Mouse (Mus musculus): ENCODE measurements at regions not wholly inside any gene's neighbourhood (a gene's known extent, or its start where the extent isn't known, plus 50 kb on each side); places are given as distances from the start of the nearest gene placed in this dataset.

- intact Hi-C loops (cut with DNase I) = no loop called here
Measured at GRCm38 (mm10) chr11:20968341-20968740, 122.8 kb upstream of the Peli1 start.

GRCm38 (mm10) chr11:20973141-20973540 is 118.0 kb upstream of the Peli1 start:
- DNase-seq (ENCODE audit: low spot score) = no peak
- intact Hi-C loops (cut with DNase I) = no loop called here

More at GRCm38 (mm10) chr11:20968341-20968740, 122.8 kb upstream of the Peli1 start:
- DNase-seq (ENCODE audit: low spot score) = no peak

- intact Hi-C loops (cut with DNase I) = no loop called here
- no peak for DNase-seq (ENCODE audit: low spot score)
Measured at GRCm38 (mm10) chr11:20981588-20981987, 109.5 kb upstream of the Peli1 start.

GRCm38 (mm10) chr11:20982010-20982409 is 109.1 kb upstream of the Peli1 start:
- intact Hi-C loops (cut with DNase I) = no loop called here
- DNase-seq (ENCODE audit: low spot score) = no peak

GRCm38 (mm10) chr11:20982500-20982899 is 108.6 kb upstream of the Peli1 start:
- intact Hi-C loops (cut with DNase I) = no loop called here
- DNase-seq (ENCODE audit: low spot score) = no peak

DNA sequence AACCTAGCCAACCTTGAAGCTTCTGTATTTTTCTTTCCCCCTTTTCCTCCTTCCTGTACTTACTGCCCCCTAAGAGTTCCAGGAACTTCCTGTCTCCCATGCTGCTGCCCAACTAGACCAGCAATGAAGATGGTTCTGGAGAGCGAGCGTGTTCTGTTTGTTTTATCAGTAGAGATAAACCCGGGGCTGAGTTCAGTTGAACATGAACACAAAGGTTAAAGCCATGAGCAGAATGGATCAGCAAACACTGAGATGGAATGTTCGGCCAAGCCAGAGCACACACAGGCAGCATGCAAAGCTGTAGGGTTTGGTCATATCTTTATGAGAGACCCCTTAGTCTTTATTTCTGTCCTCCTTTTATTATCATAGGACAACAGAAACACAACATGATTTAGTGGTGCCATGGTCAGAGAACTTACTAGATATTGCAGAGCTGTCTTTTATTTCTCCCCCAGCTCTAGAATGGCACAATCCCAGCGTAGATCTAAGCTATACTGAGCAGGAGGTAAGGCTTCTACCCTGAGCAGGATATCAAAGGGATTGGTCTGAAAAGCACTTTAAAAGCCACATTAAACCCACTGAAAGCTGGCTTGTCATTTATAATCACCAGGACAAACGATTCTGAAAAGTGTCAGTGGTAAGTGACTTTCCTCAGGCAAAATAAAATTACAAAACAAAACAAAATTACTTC is 105.9 kb upstream of the Peli1 start:
- intact Hi-C loops (cut with DNase I) = no loop called here
- no peak for DNase-seq (ENCODE audit: low spot score)

GRCm38 (mm10) chr11:20985771-20986170 is 105.3 kb upstream of the Peli1 start:
- DNase-seq (ENCODE audit: low spot score) = no peak
- intact Hi-C loops (cut with DNase I) = no loop called here

- DNase-seq (ENCODE audit: low spot score) = no peak
- intact Hi-C loops (cut with DNase I) = no loop called here
Measured at GRCm38 (mm10) chr11:20987171-20987815, 103.8 kb upstream of the Peli1 start.

GRCm38 (mm10) chr11:20987841-20988251 is 103.2 kb upstream of the Peli1 start:
- intact Hi-C loops (cut with DNase I) = no loop called here
- DNase-seq (ENCODE audit: low spot score) = no peak

GRCm38 (mm10) chr11:20988871-20989270 is 102.2 kb upstream of the Peli1 start:
- no peak for DNase-seq (ENCODE audit: low spot score)
- intact Hi-C loops (cut with DNase I) = no loop called here

DNA sequence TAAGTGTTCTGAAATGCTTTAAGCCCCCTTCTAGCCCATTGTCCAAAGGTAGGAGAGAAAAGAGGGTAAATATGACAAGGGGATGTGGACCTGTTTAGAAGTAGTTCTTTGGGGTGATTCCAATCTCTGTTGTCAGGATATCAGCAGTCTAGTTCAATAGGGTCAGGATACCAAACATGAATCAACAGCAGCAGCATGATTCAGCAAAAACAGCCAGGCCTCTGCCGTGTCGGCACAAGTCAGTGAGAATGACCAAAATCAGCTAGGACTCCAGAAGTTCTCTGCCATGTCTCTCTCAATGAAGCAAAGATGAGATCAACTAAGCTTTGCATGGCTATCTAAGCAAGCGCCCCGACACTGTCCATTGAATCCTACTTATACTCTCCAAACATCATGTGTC is 97.5 kb upstream of the Peli1 start:
- intact Hi-C loops (cut with DNase I) = no loop called here
- DNase-seq (ENCODE audit: low spot score) = no peak

GRCm38 (mm10) chr11:21001400-21001799 is 89.7 kb upstream of the Peli1 start:
- intact Hi-C loops (cut with DNase I) = no loop called here
- no peak for DNase-seq (ENCODE audit: low spot score)

DNA sequence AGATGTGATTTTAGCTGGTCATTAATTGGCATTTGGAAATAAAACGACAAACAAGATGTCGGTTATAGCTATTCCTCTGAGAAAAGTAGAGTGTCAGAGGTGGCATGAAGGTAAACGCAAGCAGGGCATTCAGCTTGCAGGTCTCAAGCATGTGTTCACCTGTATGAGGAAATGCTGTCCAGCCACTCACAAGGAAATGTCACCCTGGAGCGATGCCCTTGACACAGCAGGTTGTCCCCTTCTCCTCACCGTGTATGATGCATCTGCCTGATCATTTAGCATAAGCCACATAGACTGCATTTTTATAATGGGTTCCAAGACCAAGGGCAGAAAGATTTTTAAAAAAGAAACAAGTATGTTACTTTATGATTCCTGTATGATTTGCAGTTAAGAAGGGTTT is 83.9 kb upstream of the Peli1 start:
- no peak for DNase-seq (ENCODE audit: low spot score)
- intact Hi-C loops (cut with DNase I) = loop anchor here (5.0 kb wide), 1 partner anchor 40 kb away; no protein-coding TSS in a partner anchor

GRCm38 (mm10) chr11:21009505-21009904 is 81.6 kb upstream of the Peli1 start:
- intact Hi-C loops (cut with DNase I) = loop anchor here (5.0 kb wide), 1 partner anchor 38 kb away; no protein-coding TSS in a partner anchor
- DNase-seq (ENCODE audit: low spot score) = no peak

- DNase-seq (ENCODE audit: low spot score) = no peak
- intact Hi-C loops (cut with DNase I) = no loop called here
Measured at GRCm38 (mm10) chr11:21010867-21011266, 80.2 kb upstream of the Peli1 start.

DNA sequence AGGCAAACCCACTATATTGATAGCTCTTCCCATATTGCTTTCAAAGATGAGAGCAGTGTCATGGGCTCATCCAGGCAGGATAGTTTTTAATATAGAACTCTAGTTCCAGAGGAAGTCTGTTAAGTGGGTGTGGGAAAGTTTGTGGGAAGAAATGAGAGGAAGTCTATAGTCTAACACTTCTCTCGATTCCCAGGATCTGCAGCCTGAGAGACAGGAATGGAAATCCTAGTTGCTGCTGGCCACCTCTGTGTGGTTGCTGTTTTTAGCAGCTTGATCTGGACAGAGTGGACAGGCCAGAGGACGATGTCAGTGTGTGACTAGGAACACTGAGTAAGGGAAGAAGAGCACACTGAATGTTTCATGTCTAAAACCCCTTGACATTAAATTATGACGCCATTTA is 76.8 kb upstream of the Peli1 start:
- DNase-seq (ENCODE audit: low spot score) = no peak
- intact Hi-C loops (cut with DNase I) = no loop called here

- intact Hi-C loops (cut with DNase I) = loop anchor here (5.0 kb wide), 1 partner anchor 98 kb away; no protein-coding TSS in a partner anchor
- DNase-seq (ENCODE audit: low spot score) = no peak
Measured at GRCm38 (mm10) chr11:21015536-21015935, 75.6 kb upstream of the Peli1 start.

DNA sequence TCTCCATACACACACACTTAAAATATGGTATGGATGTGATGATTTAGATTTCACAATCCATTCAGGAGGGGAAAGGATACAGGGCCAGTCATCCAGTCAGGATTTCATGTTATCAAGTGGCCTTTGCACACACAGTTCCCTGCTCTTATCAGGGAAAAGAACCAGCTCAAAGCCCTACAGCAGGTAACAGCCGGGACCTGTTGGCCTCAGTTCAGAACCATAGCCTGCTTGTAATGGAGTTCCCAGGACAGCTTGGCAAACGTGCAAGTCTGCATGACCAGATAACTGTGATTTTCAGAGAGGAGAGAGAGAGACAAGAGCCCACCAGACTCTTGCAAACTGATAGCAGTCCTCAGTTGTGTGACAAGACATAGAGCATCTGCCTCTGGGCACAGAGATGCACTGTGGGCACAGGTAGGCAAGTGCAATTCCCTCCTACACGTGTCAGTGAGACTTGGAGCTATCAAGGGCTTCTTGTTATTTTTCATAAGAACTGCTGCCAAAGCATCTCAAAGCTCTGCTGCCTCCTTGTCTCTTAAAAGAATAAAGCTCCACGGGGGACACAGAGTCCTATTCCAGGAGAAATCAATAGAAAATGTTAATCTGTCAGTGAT is 74.9 kb upstream of the Peli1 start:
- intact Hi-C loops (cut with DNase I) = loop anchor here (5.0 kb wide), 1 partner anchor 99 kb away; no protein-coding TSS in a partner anchor
- DNase-seq (ENCODE audit: low spot score) = no peak

DNA sequence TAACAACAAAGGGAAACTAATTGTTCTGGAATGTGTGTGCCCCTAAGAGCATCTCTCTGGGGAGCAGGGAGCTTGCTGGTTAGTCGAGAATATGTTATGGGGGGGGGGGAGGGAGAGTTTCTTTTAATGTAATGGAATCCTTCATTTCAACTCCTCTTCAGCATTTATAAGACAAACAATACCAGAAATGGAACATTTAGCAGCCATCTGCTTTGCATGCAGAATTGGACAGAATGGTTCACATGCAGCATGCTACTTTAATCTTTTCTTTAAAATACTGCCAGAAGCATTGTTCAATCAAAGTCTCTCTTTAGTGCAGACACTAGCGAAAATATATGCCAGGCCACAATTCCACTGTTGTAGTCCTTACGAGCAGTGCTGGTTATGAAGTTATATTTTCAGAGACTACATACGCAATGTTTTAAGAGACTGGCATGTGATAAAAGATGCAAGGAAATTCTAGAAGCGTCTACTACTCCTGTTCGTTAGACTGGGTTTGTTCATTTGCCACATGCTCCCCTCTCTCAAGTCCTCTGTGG is 74.2 kb upstream of the Peli1 start:
- intact Hi-C loops (cut with DNase I) = loop anchor here (5.0 kb wide), 1 partner anchor 100 kb away; no protein-coding TSS in a partner anchor
- DNase-seq (ENCODE audit: low spot score) = no peak

DNA sequence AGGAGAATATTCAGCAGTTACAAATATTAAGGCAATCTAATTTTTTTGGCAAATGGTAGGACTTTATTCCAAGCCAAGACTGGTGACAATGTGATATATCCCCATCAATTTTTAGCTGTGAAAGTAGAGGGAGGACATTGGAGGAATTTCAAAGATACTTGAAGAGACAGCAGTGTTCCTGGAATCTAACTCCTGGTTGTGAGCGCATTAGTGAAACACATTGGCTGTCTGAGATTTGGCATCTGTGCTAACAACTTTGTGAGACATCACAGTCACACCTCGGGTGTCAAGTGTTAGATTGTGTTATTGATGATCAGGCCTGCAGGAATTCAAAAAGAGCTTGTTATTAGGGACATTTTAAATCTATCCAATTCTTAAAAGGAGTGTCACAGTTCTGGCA is 71.3 kb upstream of the Peli1 start:
- intact Hi-C loops (cut with DNase I) = loop anchor here (5.0 kb wide), 1 partner anchor 103 kb away; no protein-coding TSS in a partner anchor

DNA sequence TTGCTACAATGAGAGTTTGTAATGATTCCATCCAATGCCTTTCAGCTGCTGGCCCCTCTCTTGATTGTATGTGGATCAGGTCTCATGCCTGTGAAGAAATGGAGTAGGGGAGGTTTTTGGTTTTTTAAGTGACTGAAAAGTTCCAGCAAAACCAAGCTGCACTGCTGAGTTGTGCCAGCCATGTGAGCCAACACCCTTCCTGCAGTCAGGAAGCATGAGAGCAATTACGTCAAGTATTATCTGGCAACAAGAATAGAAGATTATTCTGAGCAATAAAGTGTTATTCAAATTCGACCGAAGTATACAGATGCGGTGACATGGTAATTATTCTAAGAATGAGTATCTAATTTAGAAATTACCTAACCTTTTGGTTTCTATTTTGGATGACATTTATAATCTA is 67.0 kb upstream of the Peli1 start:
- intact Hi-C loops (cut with DNase I) = no loop called here
- no peak for DNase-seq (ENCODE audit: low spot score)

More for the DNA sequence above, 71.3 kb upstream of the Peli1 start:
- DNase-seq (ENCODE audit: low spot score) = no peak
